Mouse (Mus musculus) limb, embryonic 14.5 days (tissue): Measurements from ENCODE around the gene Fbxw21. TPM values are rescaled to one million over a fixed set of nuclear protein-coding genes. Genes with fewer than 3 reads are reported as not detected.

Experiments
- ATAC-seq: fragments of 200-750 bp; cut with Nextera tagmentation; 2 replicates; pipeline ENCODE4 v1.8.0; 2017; ENCODE audit warnings: low read depth, moderate number of reproducible peaks, moderate TSS enrichment; ENCODE audit not compliant: low FRiP score
- DNase-seq: peaks from one replicate; pipeline ENCODE4 v3.0.0-alpha.2; 2015; ENCODE audit warnings: low spot score
- H3K27ac ChIP-seq: fragments of 300-500 bp; sonication (generic); replicated peaks from 2 replicates; pipeline ENCODE4 v1.5.1; 2014; ENCODE audit warnings: low read depth, mild to moderate bottlenecking, low read length, moderate library complexity, mixed read lengths
- H3K27me3 ChIP-seq: fragments of 300-500 bp; sonication (generic); 2 replicates; pipeline ENCODE4 v1.6.1; 2014; ENCODE audit warnings: low read length, mixed read lengths; ENCODE audit not compliant: control insufficient read depth, insufficient read depth
- H3K36me3 ChIP-seq: fragments of 300-500 bp; sonication (generic); 2 replicates; pipeline ENCODE4 v1.6.1; 2014; ENCODE audit warnings: mild to moderate bottlenecking, low read length, moderate library complexity, mixed read lengths; ENCODE audit not compliant: control insufficient read depth, insufficient read depth
- H3K4me1 ChIP-seq: fragments of 300-500 bp; sonication (generic); 2 replicates; pipeline ENCODE4 v1.6.1; 2014; ENCODE audit warnings: antibody characterized with exemption, low read length, mixed read lengths; ENCODE audit not compliant: control insufficient read depth, insufficient read depth
- H3K4me2 ChIP-seq: fragments of 300-500 bp; sonication (generic); replicated peaks from 2 replicates; pipeline ENCODE4 v1.6.1; 2014; ENCODE audit warnings: low read depth, mild to moderate bottlenecking, low read length, moderate library complexity; ENCODE audit not compliant: severe bottlenecking
- H3K4me3 ChIP-seq: fragments of 300-500 bp; sonication (generic); replicated peaks from 2 replicates; pipeline ENCODE4 v1.5.1; 2014; ENCODE audit warnings: low read length
- H3K9ac ChIP-seq: fragments of 300-500 bp; sonication (generic); 2 replicates; pipeline ENCODE4 v1.6.1; 2014; ENCODE audit warnings: mild to moderate bottlenecking, low read depth, low read length, moderate library complexity; ENCODE audit not compliant: severe bottlenecking
- H3K9me3 ChIP-seq: fragments of 300-500 bp; sonication (generic); 2 replicates; pipeline ENCODE4 v1.6.1; 2016; ENCODE audit warnings: low read length; ENCODE audit not compliant: control insufficient read depth
- POLR2A ChIP-seq: fragments of 200-500 bp; IDR thresholded peaks from 2 replicates; pipeline ENCODE4 v1.8.0; 2012; ENCODE audit warnings: inconsistent platforms, mild to moderate bottlenecking, moderate library complexity, borderline replicate concordance; ENCODE audit not compliant: insufficient read depth, insufficient read length; ENCODE audit errors: extremely low read depth
- WGBS: fragments of 180-500 bp; shearing (Covaris S2); extraction: QIAGEN DNeasy Blood & Tissue Kit; methylation state at CpG from one replicate; pipeline ENCODE4 v1.1.7; 2014; 5-methylcytosine and 5-hydroxymethylcytosine counted together
- polyA plus RNA-seq, 2 experiments: library from polyadenylated mRNA; depleted of rRNA in 1 of 2; stranded (reverse) in 1 of 2; unstranded in 1 of 2; fragments of >200 nt; fragmentation: Nextera tagmentation in 1 of 2; extraction: Ambion mirVana in 1 of 2; gene quantifications; 2 replicates each; pipeline versions ENCODE4 v1.2.1 to v1.2.3; 2012 to 2014

The Fbxw21 gene
- polyA plus RNA-seq, 2 experiments: not detected

- H3K4me3 ChIP-seq: no peak overlapping the region
- no peak for DNase-seq
- no peak overlapping the region for H3K9ac ChIP-seq
- H3K4me2 ChIP-seq: no peak overlapping the region
- no peaks in the 10 kb centered on the region for H3K9me3 ChIP-seq
- no peaks in the 10 kb centered on the region for H3K36me3 ChIP-seq
- WGBS: 61% methylated on average over 3 of the region's 3 CpGs
- no peaks in the 10 kb centered on the region for H3K4me1 ChIP-seq
- no peak for TF ChIP-seq POLR2A
- H3K27me3 ChIP-seq: no peaks in the 10 kb centered on the region
- ATAC-seq: no peak
- no peak overlapping the region for H3K27ac ChIP-seq
Observed at GRCm38 (mm10) chr9:109125481-109125880, 36.4 kb downstream of the Fbxw21 start.

DNA sequence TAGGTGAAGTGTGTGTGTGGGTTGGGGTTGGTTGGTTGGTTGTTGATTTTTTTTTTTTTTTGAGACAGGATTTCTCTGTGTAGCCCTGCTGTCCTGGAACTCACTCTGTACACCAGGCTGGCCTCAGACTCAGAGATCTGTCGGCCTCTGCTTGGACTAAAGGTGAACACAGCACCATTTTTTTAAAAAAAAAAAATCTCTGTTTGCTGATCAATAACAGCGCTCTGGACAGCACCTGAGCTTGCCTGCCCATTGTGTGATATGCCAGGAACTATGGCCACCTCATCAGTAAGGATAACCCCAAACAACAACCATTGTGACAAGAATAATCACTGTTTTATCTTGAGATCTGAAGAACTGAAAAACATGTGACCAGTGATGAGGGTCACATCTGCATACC is 36.8 kb downstream of the Fbxw21 start:
- ATAC-seq (no peak), DNase-seq (no peak)
- TF ChIP-seq POLR2A: no peak
- no peak overlapping the region for H3K4me2 ChIP-seq
- H3K9ac ChIP-seq: no peak overlapping the region
- H3K36me3 ChIP-seq: no peaks in the 10 kb centered on the region
- H3K4me3 ChIP-seq: no peak overlapping the region
- H3K4me1 ChIP-seq: no peaks in the 10 kb centered on the region
- no peak overlapping the region for H3K27ac ChIP-seq
- WGBS: 81% methylated on average over 2 of the region's 2 CpGs
- no peaks in the 10 kb centered on the region for H3K9me3 ChIP-seq
- no peaks in the 10 kb centered on the region for H3K27me3 ChIP-seq

DNA sequence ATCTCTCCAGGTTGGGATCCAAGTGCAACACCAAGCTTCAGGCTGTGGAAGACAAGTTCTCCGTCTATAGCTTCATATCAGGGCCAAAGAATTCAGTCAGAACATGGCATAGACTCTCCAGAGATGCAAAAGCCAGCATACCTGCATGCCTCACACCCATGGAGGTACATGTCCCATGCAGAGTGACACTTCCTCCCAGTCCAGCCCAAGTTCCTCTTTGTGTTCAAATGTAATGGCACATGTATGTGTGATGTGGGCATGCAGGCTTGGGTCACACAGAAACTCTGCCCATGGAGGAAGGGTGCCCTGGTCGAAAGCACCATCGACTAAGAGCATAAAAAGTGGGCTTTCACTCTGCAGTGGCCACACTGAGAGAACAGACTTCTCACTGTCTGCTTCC is 37.7 kb downstream of the Fbxw21 start:
- Histone ChIP-seq H3K9ac (no peak overlapping the region), H3K36me3 (peaks cover 4% of the 10 kb centered on the region; the same call in 1 of the 2 replicates), H3K4me3 (no peak overlapping the region), H3K27ac (no peak overlapping the region), H3K9me3 (no peaks in the 10 kb centered on the region), H3K27me3 (no peaks in the 10 kb centered on the region), H3K4me2 (no peak overlapping the region), H3K4me1 (no peaks in the 10 kb centered on the region)
- no peak for TF ChIP-seq POLR2A
- ATAC-seq: no peak
- WGBS: 84% methylated on average over 3 of the region's 3 CpGs
- no peak for DNase-seq

DNA sequence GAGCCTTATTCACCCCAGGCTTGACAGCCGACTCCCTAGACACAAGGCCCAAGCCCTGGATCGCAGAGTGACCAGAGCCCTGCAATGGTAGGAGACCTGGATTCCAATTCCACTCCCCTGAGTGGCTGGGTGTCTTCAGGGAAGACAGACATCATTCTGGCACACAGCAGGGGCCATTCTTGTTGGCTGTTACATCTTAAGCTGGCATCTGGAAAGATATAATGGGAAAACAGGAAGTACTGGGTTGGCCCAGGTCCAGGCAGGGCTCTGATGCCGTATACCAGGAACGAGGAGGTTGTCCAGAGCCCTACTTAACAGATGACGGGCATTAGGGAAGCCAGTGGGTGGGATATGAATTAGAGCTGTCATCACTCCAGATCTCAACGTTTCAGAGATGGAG is 38.6 kb downstream of the Fbxw21 start:
- WGBS: 34% methylated on average over 6 of the region's 6 CpGs
- no peak overlapping the region; the same call in 1 of the 2 replicates for H3K9ac ChIP-seq
- no peak overlapping the region for H3K4me2 ChIP-seq
- TF ChIP-seq POLR2A: no peak
- H3K27ac ChIP-seq: no peak overlapping the region
- no peaks in the 10 kb centered on the region for H3K9me3 ChIP-seq
- H3K4me1 ChIP-seq: no peaks in the 10 kb centered on the region
- peaks cover 13% of the 10 kb centered on the region for H3K36me3 ChIP-seq
- H3K4me3 ChIP-seq: no peak overlapping the region
- ATAC-seq (no peak), DNase-seq (no peak)
- H3K27me3 ChIP-seq: no peaks in the 10 kb centered on the region

- no peaks in the 10 kb centered on the region for H3K9me3 ChIP-seq
- no peaks in the 10 kb centered on the region for H3K4me1 ChIP-seq
- H3K4me3 ChIP-seq: no peak overlapping the region
- no peak overlapping the region for H3K27ac ChIP-seq
- H3K9ac ChIP-seq: no peak overlapping the region
- DNase-seq (no peak), ATAC-seq (no peak)
- no peaks in the 10 kb centered on the region for H3K27me3 ChIP-seq
- 49% methylated on average over 2 of the region's 2 CpGs for WGBS
- peaks cover 20% of the 10 kb centered on the region for H3K36me3 ChIP-seq
- no peak overlapping the region for H3K4me2 ChIP-seq
- TF ChIP-seq POLR2A: no peak
Observed at GRCm38 (mm10) chr9:109122553-109123085, 39.2 kb downstream of the Fbxw21 start.

- TF ChIP-seq POLR2A: no peak
- DNase-seq: no peak
- H3K9ac ChIP-seq: no peak overlapping the region
- 81% methylated on average over 6 of the region's 6 CpGs for WGBS
- no peaks in the 10 kb centered on the region for H3K9me3 ChIP-seq
- no peaks in the 10 kb centered on the region for H3K27me3 ChIP-seq
- H3K4me1 ChIP-seq: no peaks in the 10 kb centered on the region
- no peak overlapping the region for H3K27ac ChIP-seq
- H3K4me2 ChIP-seq: no peak overlapping the region
- ATAC-seq: no peak
- H3K36me3 ChIP-seq: peaks cover 36% of the 10 kb centered on the region
- H3K4me3 ChIP-seq: no peak overlapping the region
Observed at GRCm38 (mm10) chr9:109120956-109121355, 40.9 kb downstream of the Fbxw21 start.
